Mouse (Mus musculus): ENCODE measurements at regions not wholly inside any gene's neighbourhood (a gene's known extent, or its start where the extent isn't known, plus 50 kb on each side); places are given as distances from the start of the nearest gene placed in this dataset.

DNA sequence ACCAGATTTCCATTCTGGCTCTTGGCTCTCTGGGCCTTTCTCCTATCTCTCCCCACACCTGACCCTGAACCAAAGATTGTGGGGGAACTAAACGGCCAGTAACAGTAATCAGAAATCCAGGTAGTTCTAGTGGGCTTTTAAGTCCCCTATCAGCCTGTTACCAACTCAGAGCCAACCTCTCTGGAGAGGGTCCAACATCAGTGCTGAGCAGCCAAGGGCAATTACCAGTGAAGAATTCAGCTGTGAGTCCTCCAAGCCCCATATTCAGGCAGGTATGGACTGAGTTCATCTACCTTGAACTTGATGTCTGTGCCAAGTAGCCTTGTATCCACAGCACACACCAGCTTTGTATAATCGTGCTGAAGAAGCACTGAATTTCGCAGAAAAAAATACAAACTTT lies 1636.7 kb downstream of the Efnb2 start:
- DNase-seq (ENCODE audit: low spot score) = no peak

GRCm38 (mm10) chr8:7011881-7012280 lies 1649.2 kb downstream of the Efnb2 start:
- no peak for DNase-seq (ENCODE audit: low spot score)

GRCm38 (mm10) chr8:6991516-6991915 lies 1669.5 kb downstream of the Efnb2 start:
- DNase-seq (ENCODE audit: low spot score) = no peak

GRCm38 (mm10) chr8:6989359-6990095 lies 1671.5 kb downstream of the Efnb2 start:
- DNase-seq (ENCODE audit: low spot score) = no peak

DNA sequence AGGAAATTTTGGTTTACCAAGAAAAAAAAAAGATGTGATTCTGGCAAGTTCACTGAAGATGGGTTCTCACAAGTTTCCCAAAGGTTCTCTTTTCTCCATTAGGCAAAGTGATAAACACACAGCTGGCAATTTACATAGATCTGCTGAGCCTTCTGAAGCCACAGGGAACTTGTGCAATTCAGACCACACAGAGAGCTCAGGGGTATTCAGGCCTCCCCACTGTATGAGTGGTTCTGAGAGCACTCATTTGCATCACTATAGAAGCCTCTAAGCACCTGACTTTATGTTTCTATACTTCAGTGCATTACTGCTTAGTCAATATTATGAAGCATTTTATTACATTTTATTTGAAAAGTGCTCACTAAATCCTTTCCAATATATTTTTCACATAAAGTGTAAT lies 1687.1 kb downstream of the Efnb2 start:
- no peak for DNase-seq (ENCODE audit: low spot score)

GRCm38 (mm10) chr8:6963006-6963799 lies 1697.8 kb downstream of the Efnb2 start:
- DNase-seq (ENCODE audit: low spot score) = no peak

DNA sequence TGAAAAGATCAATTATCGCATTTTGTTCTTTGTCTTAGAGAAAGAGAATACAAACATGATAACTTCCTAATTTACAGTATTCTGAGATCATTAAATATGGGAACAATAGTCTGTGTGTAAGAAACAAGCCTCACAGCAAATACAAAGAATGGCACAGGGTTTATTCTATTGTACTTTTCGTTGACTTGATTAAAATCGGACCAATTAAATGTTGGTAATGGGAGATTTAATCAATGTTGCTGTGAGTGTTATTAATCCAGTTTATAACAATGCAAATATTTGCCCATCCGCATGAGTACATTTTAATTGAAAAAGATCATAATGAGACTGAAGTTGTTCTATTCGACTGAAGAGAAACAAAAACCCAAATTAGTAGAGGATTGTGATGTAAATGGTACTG lies 1703.0 kb downstream of the Efnb2 start:
- no peak for DNase-seq (ENCODE audit: low spot score)

DNA sequence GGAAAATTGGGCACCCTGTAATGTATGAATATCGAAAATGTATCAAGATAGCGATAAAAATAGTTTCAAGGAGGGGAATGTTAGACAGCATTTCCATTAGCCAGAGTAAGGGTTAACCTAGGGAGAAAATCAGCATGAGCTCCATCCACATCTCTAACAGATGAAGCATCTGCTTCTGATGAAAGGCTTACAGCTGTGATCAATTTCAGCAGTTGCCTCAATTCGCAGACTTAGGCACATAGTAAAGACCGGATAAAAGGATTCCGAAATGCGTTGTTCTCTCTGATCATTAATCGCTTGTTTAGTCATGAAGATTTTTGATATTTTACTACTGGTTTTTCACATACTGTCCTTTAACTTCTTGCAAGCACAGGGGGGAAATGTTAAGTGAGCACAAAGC lies 1706.8 kb downstream of the Efnb2 start:
- no peak for DNase-seq (ENCODE audit: low spot score)

DNA sequence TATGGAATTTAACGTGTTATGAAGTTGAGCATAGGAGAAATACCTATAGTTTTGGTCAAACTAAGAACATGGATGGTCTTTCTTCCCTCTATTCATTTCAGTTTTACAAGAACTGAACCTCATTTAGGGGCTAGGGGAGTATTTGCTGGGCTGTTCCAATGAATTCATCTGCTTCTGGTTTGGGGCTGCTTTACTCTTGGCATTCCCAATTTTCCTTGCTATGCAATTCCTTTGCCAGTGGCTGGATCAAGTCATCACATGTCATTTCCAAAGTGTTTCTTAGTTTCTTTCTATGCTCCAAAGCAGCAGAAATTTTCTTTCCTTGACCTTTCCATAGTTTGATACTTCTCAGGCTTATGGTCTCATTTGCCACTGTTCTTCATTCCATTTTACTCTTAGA lies 1738.6 kb downstream of the Efnb2 start:
- DNase-seq (ENCODE audit: low spot score) = no peak

DNA sequence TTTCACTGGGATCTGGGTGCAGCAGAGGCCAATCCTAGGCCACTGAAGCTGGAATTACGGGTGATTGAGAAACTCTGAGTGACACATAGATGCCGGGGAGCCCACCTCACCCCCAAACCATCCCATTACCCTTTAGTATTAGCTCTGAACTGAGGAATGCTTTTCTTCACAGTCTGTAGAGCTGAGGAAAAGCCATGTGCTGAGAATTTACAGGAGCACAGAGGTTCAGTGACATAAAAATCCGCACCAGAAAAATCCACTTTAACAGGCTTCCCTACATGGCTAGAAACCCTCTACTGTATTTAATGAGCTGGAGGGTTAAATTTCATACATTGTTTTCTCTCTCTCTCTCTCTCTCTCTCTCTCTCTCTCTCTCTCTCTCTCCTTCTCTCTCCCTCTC lies 1753.4 kb downstream of the Efnb2 start:
- no peak for DNase-seq (ENCODE audit: low spot score)

DNA sequence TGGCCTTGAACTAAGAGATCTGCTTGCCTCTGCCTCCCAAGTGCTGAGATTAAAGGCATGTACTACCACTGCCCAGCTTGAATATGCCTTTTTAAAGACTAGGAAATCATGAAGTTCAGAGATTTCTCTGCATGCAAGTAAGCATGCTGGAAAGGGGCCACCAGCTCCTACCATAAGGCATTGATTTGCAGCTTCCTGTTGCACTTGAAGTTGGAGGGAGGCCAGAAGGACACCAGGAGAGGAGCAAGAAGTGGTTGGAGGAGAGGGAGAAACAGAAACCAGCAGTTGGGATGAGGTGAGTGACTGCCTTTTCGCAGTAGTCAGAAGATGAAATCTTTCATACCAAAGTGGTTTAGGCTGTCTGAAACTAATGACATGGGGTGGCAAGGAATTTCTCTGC lies 1769.6 kb downstream of the Efnb2 start:
- no peak for DNase-seq (ENCODE audit: low spot score)

DNA sequence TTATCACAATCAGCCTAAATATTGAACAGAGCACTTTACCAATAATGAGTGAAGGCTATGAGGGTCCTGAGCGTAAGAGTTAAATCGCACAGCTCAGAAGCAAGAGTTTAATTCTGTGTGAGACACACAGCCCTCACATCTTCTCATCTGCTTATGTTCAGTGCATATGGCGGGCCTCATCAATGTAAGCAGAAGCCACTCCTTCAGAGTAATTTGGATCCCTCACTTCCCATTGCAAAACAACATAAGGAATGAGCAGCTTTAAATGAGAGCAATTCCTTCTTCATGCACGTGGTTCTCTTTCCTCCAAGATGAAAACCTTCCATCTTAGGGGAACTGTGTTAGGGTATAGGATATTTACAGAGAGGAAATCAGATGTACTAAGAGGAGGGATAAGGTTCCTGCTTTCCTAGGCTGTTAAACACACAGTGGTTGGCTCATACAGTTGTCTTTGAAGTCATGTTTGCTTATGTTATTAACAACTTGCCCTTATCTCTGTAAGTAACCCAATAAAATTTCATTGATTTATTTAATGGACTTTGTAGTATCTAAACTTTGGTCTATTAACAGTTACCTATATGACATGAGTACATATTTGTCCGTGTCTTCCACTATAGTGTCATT lies 1774.2 kb downstream of the Efnb2 start:
- no peak for DNase-seq (ENCODE audit: low spot score)

GRCm38 (mm10) chr8:6884828-6885227 lies 1776.2 kb downstream of the Efnb2 start:
- no peak for DNase-seq (ENCODE audit: low spot score)

GRCm38 (mm10) chr8:6882626-6883025 lies 1777.5 kb upstream of the Slc10a2 start:
- DNase-seq (ENCODE audit: low spot score) = no peak

Measured in layer of hippocampus, adult 9-10 months (tissue).